Mouse (Mus musculus) left cerebral cortex, adult 2 months (tissue): ENCODE results near the gene Itm2b. TPM values are rescaled to one million over a fixed set of nuclear protein-coding genes. Genes with fewer than 3 reads are reported as not detected.

ENCODE experiments used
- DNase-seq, 2 experiments: peaks; one replicate each; pipeline ENCODE4 v3.0.0; 2021 to 2022; ENCODE audit warnings: low spot score in 2 of 2, mixed read lengths in 1 of 2; ENCODE audit errors: extremely low spot score in 1 of 2
- H3K27ac ChIP-seq: fragments of 200-600 bp; 2 replicates; pipeline ENCODE4 v1.8.1; 2022
- H3K4me3 ChIP-seq: fragments of 200-600 bp; 2 replicates; pipeline ENCODE4 v1.8.1; 2022
- CTCF ChIP-seq: fragments of 200-600 bp; IDR thresholded peaks from 2 replicates; pipeline ENCODE4 v1.8.1; 2022; ENCODE audit warnings: antibody characterized with exemption, mild to moderate bottlenecking, moderate library complexity
- intact Hi-C: fragments of 180-260 bp; cut with DNase I; formaldehyde crosslinking; loops from one replicate; pipeline ENCODE4 v1.15.1; 2025
- total RNA-seq, 2 experiments: library from RNA; stranded (reverse); gene quantifications; 2 replicates each; pipeline ENCODE4 v1.2.3; 2021

Gene Itm2b
- total RNA-seq, 2 experiments from 2014 or later = 721 to 748 TPM

DNA sequence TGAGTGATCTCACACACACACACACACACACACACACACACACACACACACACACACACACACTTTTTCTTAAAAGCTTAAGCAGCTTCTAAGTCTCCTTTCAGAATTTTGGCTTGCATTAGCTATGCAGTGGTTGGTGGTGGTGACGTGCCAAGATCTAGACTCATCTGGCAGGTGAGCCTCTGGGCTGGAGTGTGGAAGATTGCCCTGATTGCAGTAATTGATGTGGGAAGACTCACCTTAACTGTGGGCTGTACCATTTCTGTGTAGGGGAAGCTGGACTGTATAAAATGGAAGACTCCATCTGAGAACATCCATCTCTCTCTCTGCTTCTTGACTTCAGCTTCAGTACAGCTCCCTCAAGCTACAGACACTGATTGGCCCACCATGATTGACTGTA is 6.4 kb upstream of the Itm2b start:
- intact Hi-C loops = no loop called here
- no peak overlapping the region for H3K4me3 ChIP-seq
- no peak overlapping the region for H3K27ac ChIP-seq
- TF ChIP-seq CTCF = no peak
- DNase-seq = no peak

DNA sequence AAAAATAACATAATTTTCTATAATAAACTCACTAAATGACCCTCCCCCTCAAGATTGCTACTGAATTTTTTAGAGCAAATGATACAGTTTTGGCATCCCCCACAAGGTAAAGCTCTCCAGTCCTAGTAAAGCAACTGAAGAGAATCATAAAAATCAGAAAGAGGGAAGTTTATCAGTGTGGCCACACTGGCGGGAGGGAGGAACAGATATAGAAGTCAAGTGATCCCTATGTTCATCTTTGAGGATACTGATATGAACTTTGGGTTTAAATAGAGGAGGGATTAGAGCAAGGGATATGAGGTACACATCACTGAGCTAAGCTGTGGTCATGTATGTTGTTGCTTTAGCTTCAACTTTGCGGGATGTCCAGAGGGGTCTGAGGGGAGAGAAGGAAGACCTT is 5.1 kb upstream of the Itm2b start:
- intact Hi-C loops = no loop called here
- no peak for DNase-seq
- Histone ChIP-seq H3K27ac (no peak overlapping the region), H3K4me3 (no peak overlapping the region)
- TF ChIP-seq CTCF = no peak

DNA sequence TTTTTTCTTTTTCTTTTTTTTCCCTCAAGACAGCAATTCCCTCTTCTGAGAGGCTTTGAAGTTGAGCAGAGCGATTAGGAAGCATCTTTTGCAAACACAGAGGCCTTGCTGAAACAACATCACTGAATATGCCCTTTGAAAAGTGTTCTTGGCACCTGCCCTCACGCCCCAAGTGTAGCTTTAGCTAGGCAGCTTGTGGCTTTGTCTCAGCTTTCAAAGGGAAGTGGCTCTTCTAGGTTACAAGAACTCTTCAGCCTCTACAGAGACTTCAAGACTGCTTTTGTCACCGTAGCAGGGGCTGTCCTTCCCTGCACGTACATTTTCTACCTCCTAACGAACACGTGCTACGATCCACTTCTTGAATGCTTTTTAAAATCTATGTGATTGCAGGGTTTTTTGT is 4.0 kb upstream of the Itm2b start:
- peak overlapping the region; percentile 70 for H3K27ac ChIP-seq
- DNase-seq = no peak
- intact Hi-C loops = loop anchor here (5.0 kb wide), 1 partner anchor 118 kb away; no protein-coding TSS in a partner anchor
- H3K4me3 ChIP-seq = no peak overlapping the region
- no peak for TF ChIP-seq CTCF

DNA sequence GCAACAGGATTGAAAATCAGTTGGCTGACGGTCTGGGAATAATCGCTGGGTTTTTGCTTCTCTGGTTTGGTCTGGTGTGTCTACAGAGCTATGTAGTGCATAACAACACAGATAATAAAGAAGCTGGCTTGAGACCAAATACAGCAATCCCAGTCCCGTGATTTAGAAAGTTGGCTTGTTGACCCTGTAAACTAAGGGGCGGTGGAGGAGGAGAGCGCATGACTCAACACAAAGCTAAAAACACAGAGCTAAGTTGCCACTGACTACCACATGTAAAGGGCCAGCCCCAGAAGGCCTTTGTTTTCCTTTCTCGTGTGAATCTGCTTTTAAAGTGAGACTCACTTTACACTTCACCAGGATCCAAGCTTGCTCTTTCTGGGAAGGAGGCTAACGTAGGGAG is 3.5 kb upstream of the Itm2b start:
- peak overlapping the region; percentile 70 for H3K27ac ChIP-seq
- no peak for TF ChIP-seq CTCF
- DNase-seq = no peak
- intact Hi-C loops = loop anchor here (5.0 kb wide), 1 partner anchor 119 kb away; no protein-coding TSS in a partner anchor
- no peak overlapping the region for H3K4me3 ChIP-seq

DNA sequence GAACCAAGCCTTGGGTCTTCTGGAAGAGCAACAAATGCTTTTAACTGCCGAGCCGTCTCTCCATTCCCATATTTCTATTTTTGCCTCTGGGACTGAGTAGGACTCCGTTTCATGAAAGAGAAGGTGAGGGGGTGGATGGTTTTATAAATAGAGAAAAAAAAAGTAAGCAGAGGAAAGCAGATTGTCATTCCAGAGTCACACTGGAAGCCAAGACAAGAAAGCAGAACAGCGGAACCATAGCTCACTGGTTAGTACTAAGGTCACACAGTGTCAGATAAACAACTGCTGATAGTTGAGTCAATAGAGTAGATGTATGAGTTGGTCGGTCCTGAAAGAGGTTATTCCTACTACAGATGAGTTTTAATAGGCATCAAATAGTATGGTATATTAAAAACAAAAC is 1.4 kb upstream of the Itm2b start:
- no peak for TF ChIP-seq CTCF
- Histone ChIP-seq H3K27ac (peak overlapping the region; percentile 100; the same call in 1 of the 2 replicates), H3K4me3 (no peak overlapping the region)
- no peak for DNase-seq
- intact Hi-C loops = loop anchor here (5.0 kb wide), 1 partner anchor 121 kb away; no protein-coding TSS in a partner anchor

DNA sequence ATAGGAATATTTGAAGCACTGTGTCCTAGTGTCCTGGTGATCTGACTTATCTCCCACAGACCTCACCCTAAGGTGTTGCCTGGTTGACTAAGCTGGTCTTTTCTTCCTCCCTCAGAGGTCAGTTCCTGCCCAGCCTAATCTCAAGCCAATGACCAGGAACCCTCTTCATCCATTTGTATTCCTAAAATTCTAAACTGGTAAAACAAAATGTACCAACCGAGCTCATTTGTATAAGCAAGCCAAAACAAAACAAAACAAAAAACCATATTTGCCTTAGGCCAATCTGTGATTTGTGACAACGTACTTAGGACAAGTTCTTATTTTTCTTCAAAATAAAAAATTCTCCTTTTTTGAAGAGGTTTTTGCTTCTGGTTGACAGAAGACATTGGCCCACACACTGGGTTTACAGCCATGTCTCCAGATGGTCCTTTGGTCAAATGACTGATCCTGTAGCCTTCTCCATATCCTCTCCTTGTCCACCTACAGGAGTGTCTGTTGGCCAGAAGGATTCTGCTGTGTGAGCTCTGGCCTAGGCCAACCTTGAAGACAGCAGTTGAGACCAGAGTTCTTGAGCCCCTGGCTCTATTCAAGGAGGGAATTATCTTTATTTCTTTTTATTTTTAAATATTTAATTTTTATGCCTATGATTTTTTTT is 758 bp upstream of the Itm2b start:
- Histone ChIP-seq H3K4me3 (peak overlapping the region; percentile 91), H3K27ac (peak overlapping the region; percentile 100)
- DNase-seq = no peak
- TF ChIP-seq CTCF = no peak
- intact Hi-C loops = loop anchor here (5.0 kb wide), 1 partner anchor 121 kb away; no protein-coding TSS in a partner anchor

DNA sequence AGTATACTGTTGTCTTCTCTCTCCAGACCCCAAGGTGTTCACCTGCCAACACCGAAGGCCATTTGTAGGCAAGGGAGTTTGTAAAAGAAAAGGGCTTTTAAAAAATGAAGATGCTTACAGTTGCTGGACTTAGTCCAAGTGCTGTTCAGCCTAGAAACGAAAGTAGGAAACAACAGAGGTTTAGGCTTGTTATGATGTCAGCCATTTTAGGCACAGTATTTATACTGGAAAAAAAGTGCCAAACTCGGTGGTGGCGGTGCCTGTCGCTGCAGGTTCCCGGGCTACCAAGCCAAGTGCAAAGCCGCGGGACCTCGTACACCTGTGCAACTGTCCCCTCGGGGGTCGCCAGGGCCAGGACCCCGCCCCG is 560 bp downstream of the Itm2b start:
- TF ChIP-seq CTCF = no peak
- peak overlapping the region; percentile 91 for H3K4me3 ChIP-seq
- peak overlapping the region; percentile 100 for H3K27ac ChIP-seq
- intact Hi-C loops = no loop called here
- DNase-seq = no peak

DNA sequence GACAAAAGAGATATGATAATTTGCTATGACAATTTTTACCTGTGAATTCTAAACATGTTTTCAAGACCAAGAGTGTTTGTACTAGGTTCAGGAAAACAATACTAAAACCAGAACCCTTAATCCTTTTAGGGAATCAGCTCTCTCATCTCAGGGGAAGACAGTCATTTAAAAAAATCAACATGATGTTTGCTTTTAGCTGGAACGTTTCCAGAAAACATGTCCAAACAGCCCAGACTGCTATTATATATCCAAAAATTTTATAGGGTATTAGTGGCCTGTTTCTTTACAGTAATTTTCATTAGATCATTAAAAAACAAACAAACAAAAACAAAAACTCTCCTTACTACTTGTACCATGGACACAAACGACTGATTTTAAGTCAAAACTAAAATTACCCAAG is 1.3 kb downstream of the Itm2b start:
- TF ChIP-seq CTCF = no peak
- H3K27ac ChIP-seq = peak overlapping the region; percentile 100
- DNase-seq = no peak
- intact Hi-C loops = loop anchor here (1.0 to 2.0 kb wide), 2 partner anchors 57 to 91 kb away; no protein-coding TSS in a partner anchor
- H3K4me3 ChIP-seq = peak overlapping the region; percentile 91

DNA sequence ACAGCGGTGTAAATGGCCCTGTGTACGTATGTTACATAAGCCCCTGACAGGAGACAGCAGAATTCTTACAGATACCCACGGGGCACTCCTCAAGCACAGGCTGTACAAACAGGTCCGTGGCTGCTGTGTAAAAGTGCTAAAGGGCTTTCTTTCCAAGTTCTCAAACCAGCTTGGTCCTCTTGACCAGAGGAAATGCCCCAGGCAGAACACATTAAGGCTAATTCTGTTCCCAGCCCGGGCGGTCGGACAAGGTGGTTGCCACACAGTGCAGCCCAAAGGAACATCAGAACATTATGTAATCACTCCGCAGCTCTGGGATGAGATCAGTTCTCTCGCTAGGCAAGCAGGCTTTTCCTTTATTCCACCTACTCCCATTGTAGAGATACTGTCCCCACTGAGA is 2.4 kb downstream of the Itm2b start:
- intact Hi-C loops = loop anchor here (1.0 to 2.0 kb wide), 2 partner anchors 56 to 92 kb away; no protein-coding TSS in a partner anchor
- peak; percentile 65 to 69 for DNase-seq
- Histone ChIP-seq H3K27ac (peak overlapping the region; percentile 100), H3K4me3 (peak overlapping the region; percentile 91)
- no peak for TF ChIP-seq CTCF

DNA sequence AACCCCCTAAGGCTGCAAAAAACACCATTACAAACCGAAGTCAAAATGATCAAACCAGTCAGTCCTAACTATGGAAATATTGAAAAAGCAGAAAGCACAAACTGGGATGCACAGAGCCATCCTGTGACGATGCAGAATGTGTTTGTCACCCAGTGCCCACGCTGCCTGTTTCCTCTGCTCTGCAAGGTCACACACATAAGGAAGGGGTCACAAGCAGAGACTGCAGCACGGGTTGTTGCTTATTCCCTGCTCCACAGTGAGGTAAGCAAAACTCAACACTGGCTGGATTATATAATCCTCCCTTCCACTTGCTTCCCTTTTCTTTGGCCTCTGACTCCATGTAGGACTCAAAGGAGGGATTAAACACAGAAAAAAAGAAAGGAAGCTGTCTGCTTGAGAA is 3.5 kb downstream of the Itm2b start:
- intact Hi-C loops = no loop called here
- no peak for TF ChIP-seq CTCF
- peak overlapping the region; percentile 91 for H3K4me3 ChIP-seq
- no peak for DNase-seq
- H3K27ac ChIP-seq = peak overlapping the region; percentile 100

DNA sequence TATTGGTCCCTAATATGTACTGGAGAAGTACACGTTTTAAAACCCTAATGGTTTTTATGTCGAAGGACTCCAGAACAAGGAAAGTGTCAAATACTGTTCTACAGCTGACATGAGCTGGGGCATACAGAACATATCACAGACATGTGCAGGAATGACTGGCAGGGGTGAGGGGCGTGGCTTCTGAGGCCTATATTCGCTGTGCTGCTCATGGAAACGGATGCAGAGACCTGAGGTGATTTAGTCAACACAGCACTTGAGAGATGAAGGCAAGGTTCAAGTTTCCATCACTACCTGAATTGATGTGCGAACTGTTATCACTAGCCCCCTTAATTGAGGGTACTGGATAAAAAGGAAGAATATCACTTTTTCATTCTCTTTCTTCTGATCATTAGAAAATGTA is 7.3 kb downstream of the Itm2b start:
- Histone ChIP-seq H3K27ac (no peak overlapping the region), H3K4me3 (no peak overlapping the region)
- no peak for TF ChIP-seq CTCF
- no peak for DNase-seq
- intact Hi-C loops = no loop called here

DNA sequence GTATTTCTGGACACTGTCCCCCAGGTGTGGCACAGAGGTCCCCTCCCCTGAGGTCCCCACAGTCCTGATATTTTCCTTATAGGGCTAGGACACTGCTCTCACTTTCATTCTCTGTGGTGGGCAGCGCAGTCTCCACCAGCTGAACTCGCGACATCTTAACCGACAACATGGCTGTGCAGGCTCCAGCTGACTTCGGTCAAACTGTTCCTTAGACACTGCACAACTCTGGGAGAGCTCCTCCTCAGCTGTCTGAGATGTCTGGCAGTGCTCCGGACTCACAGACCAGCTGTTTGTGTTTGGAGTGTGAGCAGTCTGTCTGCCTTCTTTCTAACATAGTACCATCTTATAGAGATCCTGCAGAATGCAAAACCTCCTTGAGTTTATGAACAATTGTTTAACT is 8.2 kb downstream of the Itm2b start:
- intact Hi-C loops = no loop called here
- Histone ChIP-seq H3K4me3 (no peak overlapping the region; the same call in 1 of the 2 replicates), H3K27ac (no peak overlapping the region)
- DNase-seq = no peak
- no peak for TF ChIP-seq CTCF

DNA sequence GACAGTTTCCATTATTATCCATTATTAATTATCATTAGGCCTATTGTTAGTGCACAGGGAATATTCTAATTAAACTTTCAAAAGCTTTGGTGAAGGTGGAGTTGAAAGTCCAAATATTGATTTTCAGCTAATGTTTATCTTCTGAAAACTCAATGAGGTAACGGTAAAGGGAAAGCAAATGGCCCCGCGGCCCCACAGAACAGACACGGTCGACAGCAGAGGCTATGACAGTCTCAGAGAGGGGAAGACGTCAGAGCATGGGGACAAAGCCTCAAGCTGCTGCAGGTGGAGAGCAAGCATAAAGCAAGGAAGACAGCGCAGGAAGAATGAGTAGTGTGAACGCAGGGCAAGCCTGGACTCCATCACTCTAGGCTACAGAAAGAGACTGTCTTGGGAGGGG is 9.2 kb downstream of the Itm2b start:
- no peak overlapping the region for H3K27ac ChIP-seq

More for the DNA sequence above, 9.2 kb downstream of the Itm2b start:
- no peak for DNase-seq
- no peak for TF ChIP-seq CTCF
- intact Hi-C loops = no loop called here
- H3K4me3 ChIP-seq = no peak overlapping the region
